Mouse (Mus musculus) liver, embryonic 14.5 days (tissue): ENCODE data around the gene Rps13.

ENCODE experiments used
- CTCF ChIP-seq: IDR thresholded peaks from 2 replicates; pipeline ENCODE4 v1.5.1; 2016; ENCODE audit warnings: antibody characterized with exemption, low read depth, control low read depth
- EP300 ChIP-seq: IDR thresholded peaks from 2 replicates; pipeline ENCODE4 v1.6.1; 2016; ENCODE audit warnings: antibody characterized with exemption, low read depth

GRCm38 (mm10) chr7:116336226-116336625 lies 2.2 kb upstream of the Rps13 start:
- TF ChIP-seq CTCF (peak; percentile 64; the same call in 1 of the 2 replicates), EP300 (no peak)
